Mouse (Mus musculus): ENCODE measurements around the gene Nomo1. TPM values are rescaled to one million over a fixed set of nuclear protein-coding genes. Genes with fewer than 3 reads are reported as not detected.

The Nomo1 gene
- polyA plus RNA-seq, 1 experiment from 2014 or later: 30.8 TPM

DNA sequence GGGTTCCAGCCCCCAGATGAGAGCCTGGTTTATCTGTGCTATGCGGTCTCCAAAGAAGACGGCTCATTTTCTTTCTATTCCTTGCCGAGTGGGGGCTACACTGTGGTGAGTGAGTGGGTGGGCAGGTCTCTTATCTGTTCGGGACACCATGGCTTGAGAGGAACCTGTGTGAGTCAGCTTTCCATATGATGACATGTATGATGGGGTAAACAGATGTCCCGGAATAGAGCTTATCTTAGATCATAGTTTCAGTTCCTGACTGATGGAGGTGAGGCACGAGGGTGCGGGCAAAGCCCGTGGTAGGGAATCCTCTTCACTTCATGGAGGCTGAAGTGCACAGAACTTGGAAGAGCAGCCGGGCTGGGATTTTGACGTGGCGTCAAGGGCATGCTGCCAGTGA, 12.4 kb downstream of the Nomo1 start:
- peaks cover 58% of the 10 kb centered on the region for H3K36me3 ChIP-seq
- 80% methylated on average over 11 of the region's 11 CpGs for WGBS
- H3K9me3 ChIP-seq (replicated peaks): no peaks in the 10 kb centered on the region
- H3K4me3 ChIP-seq: no peak overlapping the region
- H3K27ac ChIP-seq: no peak overlapping the region
- no peak overlapping the region for H3K4me2 ChIP-seq
- ATAC-seq (replicated peaks; ENCODE audit: insufficient number of reproducible peaks, insufficient read depth, low FRiP score, low read depth): no peak
- no peaks in the 10 kb centered on the region for H3K4me1 ChIP-seq (replicated peaks)
- no peaks in the 10 kb centered on the region for H3K27me3 ChIP-seq
- H3K9ac ChIP-seq: no peak overlapping the region

DNA sequence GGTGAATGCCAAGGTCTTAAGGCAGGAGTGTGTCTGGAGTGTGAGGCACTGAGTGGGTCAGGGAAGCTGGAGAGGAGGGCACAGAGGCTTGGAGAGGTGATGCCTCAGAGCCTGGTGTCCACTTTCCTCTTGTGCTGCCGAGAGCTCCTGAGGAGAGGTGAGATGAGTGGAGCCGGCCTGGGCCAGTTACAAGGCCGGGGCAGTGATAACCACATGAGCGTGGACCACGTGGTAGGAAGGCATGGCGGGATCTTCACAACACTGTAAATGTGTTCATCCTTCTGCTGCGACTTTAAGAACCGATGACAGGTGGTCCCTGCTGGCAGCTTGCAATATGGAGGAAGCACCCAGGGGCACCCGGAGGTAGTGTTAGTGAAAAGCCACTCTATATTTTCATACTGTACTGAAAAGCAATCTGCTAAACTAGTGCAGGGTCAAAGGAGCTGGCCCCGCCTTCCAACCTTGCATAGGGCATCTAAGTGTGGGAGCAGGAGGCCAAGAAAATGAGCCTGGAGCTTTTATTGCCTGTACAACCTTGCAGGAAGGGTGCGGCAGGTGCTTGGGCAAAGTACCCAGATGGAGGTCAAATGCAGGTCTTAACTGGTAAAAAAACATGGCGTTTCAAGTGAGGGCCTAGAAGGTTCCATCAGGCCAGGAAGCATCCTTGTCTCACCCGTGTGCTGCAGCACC, 14.5 kb downstream of the Nomo1 start:
- no peaks in the 10 kb centered on the region for H3K9me3 ChIP-seq (replicated peaks)
- WGBS: 86% methylated on average over 13 of the region's 13 CpGs
- no peak overlapping the region for H3K4me2 ChIP-seq
- ATAC-seq (replicated peaks; ENCODE audit: insufficient number of reproducible peaks, insufficient read depth, low FRiP score, low read depth): no peak
- no peaks in the 10 kb centered on the region for H3K27me3 ChIP-seq
- H3K9ac ChIP-seq: no peak overlapping the region
- peaks cover 49% of the 10 kb centered on the region for H3K36me3 ChIP-seq
- H3K4me3 ChIP-seq: no peak overlapping the region
- no peak overlapping the region for H3K27ac ChIP-seq
- no peaks in the 10 kb centered on the region for H3K4me1 ChIP-seq (replicated peaks)

DNA sequence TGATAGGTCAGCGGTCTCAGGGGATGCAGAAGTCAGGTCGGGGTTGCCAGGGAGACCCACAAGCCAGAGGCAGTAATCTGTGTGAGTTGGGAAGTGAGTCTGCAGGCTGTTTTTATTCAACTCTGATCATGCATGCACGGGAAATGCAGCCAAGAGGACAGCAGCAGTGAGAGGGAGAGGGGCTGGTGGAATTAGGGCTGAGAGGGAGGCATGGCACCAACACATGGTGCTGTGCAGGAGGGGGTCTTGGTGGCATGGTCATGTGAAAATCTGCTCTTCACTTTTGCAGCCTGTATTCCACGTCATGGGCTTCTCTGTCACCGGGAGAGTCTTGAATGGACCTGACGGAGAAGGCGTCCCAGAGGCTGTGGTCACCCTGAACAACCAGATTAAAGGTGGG, 16.5 kb downstream of the Nomo1 start:
- no peak for ATAC-seq (replicated peaks; ENCODE audit: insufficient number of reproducible peaks, insufficient read depth, low FRiP score, low read depth)
- Histone ChIP-seq H3K9ac (no peak overlapping the region), H3K27me3 (no peaks in the 10 kb centered on the region), H3K27ac (no peak overlapping the region), H3K4me2 (no peak overlapping the region), H3K36me3 (peaks cover 56% of the 10 kb centered on the region; the same call in 1 of the 2 replicates), H3K4me3 (no peak overlapping the region), H3K4me1 (replicated peaks) (no peaks in the 10 kb centered on the region), H3K9me3 (replicated peaks) (no peaks in the 10 kb centered on the region)
- WGBS: 91% methylated on average over 7 of the region's 7 CpGs

DNA sequence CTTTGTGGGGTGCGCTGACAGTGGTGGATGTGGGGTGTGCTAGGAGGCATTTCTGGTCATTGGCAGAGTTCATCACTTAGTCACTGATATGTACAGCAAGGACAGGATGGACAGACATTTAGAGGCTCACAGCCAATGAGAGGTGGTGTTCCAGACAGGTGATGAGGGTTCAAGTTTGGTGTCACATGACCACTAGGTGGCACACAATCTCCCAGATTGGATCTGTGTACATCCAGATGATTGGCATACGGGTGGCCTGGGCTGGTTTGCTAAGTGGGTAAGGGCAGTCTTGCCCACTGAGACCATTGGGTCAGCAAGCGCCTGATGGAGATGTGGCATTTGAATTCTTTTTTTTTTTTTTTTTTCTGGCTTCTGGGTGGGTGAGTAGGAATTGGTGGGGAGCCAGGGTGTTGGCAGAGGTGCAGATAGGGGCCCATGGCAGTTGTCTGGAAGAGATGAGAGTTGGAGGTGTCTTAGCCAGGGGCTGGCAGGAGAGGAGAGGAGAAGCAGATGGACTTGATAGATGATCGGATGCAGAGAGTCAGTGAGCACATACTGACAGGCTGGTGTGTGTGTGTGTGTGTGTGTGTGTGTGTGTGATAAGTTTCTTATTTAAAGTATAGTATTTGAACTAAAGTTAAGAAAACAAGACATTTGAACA, 18.8 kb downstream of the Nomo1 start:
- no peak overlapping the region for H3K4me3 ChIP-seq
- 86% methylated on average over 4 of the region's 4 CpGs for WGBS
- no peak overlapping the region for H3K4me2 ChIP-seq
- H3K4me1 ChIP-seq (replicated peaks): no peaks in the 10 kb centered on the region
- no peaks in the 10 kb centered on the region for H3K27me3 ChIP-seq
- no peak overlapping the region for H3K9ac ChIP-seq
- no peaks in the 10 kb centered on the region for H3K9me3 ChIP-seq (replicated peaks)
- H3K36me3 ChIP-seq: peaks cover 48% of the 10 kb centered on the region; the same call in 1 of the 2 replicates
- H3K27ac ChIP-seq: no peak overlapping the region
- ATAC-seq (replicated peaks; ENCODE audit: insufficient number of reproducible peaks, insufficient read depth, low FRiP score, low read depth): no peak

DNA sequence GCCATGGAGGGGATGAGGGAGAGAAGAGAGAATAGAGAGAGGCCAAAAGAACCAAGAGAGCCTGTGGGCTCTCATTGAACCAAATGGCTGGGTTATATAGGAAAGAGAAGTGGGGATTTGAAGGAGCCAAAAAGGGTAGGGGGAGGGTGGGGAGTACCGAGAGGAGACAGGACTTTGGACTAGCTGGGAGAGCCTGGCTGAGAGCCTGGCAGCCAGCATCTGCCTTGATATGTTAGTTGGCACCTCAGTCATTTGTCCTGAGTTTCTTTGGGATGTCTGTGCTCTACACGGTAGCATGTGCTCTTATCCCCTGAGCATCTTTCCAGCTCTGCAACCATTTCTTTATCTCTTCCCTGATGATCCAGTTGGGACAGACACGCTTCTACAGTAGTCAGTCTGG, 20.1 kb downstream of the Nomo1 start:
- H3K4me1 ChIP-seq (replicated peaks): no peaks in the 10 kb centered on the region
- H3K9ac ChIP-seq: no peak overlapping the region
- WGBS: 88% methylated on average over 3 of the region's 3 CpGs
- no peak overlapping the region for H3K4me2 ChIP-seq
- no peaks in the 10 kb centered on the region for H3K9me3 ChIP-seq (replicated peaks)
- H3K27ac ChIP-seq: no peak overlapping the region
- no peaks in the 10 kb centered on the region for H3K27me3 ChIP-seq
- ATAC-seq (replicated peaks; ENCODE audit: insufficient number of reproducible peaks, insufficient read depth, low FRiP score, low read depth): no peak
- H3K36me3 ChIP-seq: peaks cover 47% of the 10 kb centered on the region
- H3K4me3 ChIP-seq: no peak overlapping the region

DNA sequence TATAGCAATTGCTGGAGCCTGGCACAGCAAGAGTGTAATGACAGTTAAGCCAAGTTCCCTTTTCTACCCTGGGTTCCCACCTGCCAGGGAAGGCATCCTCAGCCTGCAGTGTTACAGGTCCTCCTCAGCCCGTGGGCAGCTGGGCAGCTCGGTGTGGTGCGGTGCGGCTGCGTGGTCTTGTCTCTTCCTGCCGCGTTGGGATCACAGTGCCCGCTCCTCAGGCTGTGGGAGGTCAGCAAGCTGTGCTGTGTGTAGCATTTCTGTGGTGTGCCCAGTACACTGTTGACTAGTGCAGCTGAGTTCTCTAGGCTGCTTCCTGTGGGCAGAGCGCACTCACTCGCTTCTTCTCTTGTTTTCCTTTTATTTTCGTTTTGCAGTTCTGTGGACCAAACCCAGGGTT, 25.4 kb downstream of the Nomo1 start:
- H3K9ac ChIP-seq: no peak overlapping the region
- no peaks in the 10 kb centered on the region for H3K27me3 ChIP-seq
- H3K36me3 ChIP-seq: peaks cover 48% of the 10 kb centered on the region
- ATAC-seq (replicated peaks; ENCODE audit: insufficient number of reproducible peaks, insufficient read depth, low FRiP score, low read depth): no peak
- WGBS: 82% methylated on average over 11 of the region's 11 CpGs
- H3K27ac ChIP-seq: no peak overlapping the region
- H3K4me3 ChIP-seq: no peak overlapping the region
- no peaks in the 10 kb centered on the region for H3K4me1 ChIP-seq (replicated peaks)
- H3K9me3 ChIP-seq (replicated peaks): no peaks in the 10 kb centered on the region
- no peak overlapping the region for H3K4me2 ChIP-seq

DNA sequence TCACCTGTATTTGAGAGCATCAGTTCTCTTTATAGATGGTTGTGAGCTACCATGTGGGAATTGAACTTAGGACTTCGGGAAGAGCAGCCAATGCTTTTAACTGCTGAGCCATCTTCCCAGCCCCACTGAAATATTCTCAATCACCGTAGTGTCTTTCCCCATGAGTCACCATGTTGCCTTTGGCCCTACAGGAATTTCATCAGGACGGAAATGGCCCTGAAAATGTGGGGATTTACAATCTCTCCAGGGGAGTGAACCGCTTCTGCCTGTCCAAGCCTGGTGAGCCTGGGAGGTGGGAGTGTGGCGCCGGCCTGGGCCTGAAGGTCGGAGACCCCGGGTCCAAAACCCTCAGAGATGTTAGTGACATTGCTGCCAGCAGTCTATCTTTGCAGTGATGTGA, 27.2 kb downstream of the Nomo1 start:
- no peaks in the 10 kb centered on the region for H3K27me3 ChIP-seq
- WGBS: 91% methylated on average over 8 of the region's 8 CpGs

DNA sequence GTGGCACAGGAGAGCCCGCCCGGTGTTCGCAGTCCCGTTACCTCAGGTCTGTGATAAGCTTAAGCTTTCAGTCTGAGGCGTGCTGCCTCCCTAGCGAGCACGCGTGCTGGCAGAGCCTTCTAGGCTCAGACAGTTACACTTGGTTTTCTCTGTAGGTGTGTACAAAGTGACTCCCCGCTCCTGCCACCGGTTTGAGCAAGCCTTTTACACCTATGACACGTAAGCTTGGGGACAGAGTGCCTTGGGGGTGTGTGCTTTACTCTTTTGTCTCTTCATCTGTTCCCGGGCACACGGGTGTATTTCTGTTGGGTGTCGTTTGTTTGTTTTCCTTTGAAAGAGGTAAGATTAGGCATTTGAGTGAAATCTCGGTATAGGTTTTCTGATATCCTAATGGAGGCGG, 28.1 kb downstream of the Nomo1 start:
- Histone ChIP-seq H3K4me3 (no peak overlapping the region), H3K9me3 (replicated peaks) (no peaks in the 10 kb centered on the region), H3K27me3 (no peaks in the 10 kb centered on the region), H3K9ac (no peak overlapping the region), H3K27ac (no peak overlapping the region), H3K4me1 (replicated peaks) (no peaks in the 10 kb centered on the region), H3K4me2 (no peak overlapping the region), H3K36me3 (peaks cover 42% of the 10 kb centered on the region)
- WGBS: 91% methylated on average over 16 of the region's 16 CpGs
- ATAC-seq (replicated peaks; ENCODE audit: insufficient number of reproducible peaks, insufficient read depth, low FRiP score, low read depth): no peak

More for the DNA sequence above, 27.2 kb downstream of the Nomo1 start:
- no peak for ATAC-seq (replicated peaks; ENCODE audit: insufficient number of reproducible peaks, insufficient read depth, low FRiP score, low read depth)
- H3K27ac ChIP-seq: no peak overlapping the region
- no peak overlapping the region for H3K4me3 ChIP-seq
- H3K36me3 ChIP-seq: peaks cover 43% of the 10 kb centered on the region
- no peaks in the 10 kb centered on the region for H3K4me1 ChIP-seq (replicated peaks)
- H3K9ac ChIP-seq: no peak overlapping the region
- no peak overlapping the region for H3K4me2 ChIP-seq
- H3K9me3 ChIP-seq (replicated peaks): no peaks in the 10 kb centered on the region

DNA sequence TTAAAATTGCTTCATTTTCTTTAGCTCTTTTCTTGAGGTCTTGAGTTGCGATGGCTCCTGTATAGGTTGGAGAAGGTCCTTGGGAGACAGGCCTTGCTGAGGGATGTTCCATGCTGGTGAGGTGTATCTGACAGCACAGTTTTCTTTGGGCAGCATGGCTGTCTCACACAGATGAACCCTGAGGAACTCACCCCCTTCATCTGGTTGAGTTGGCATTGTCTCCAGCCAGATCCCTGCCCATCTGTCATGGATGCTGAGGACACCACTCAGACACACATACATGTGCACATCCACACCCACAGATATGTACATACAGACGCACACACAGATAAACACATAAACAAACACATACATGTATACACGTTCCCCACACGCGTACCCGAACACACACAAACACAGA, 29.8 kb downstream of the Nomo1 start:
- no peak for ATAC-seq (replicated peaks; ENCODE audit: insufficient number of reproducible peaks, insufficient read depth, low FRiP score, low read depth)
- Histone ChIP-seq H3K27me3 (no peaks in the 10 kb centered on the region), H3K9ac (no peak overlapping the region), H3K9me3 (replicated peaks) (no peaks in the 10 kb centered on the region), H3K4me2 (no peak overlapping the region), H3K36me3 (peaks cover 44% of the 10 kb centered on the region), H3K4me1 (replicated peaks) (no peaks in the 10 kb centered on the region), H3K27ac (no peak overlapping the region), H3K4me3 (no peak overlapping the region)
- WGBS: 96% methylated on average over 6 of the region's 6 CpGs

DNA sequence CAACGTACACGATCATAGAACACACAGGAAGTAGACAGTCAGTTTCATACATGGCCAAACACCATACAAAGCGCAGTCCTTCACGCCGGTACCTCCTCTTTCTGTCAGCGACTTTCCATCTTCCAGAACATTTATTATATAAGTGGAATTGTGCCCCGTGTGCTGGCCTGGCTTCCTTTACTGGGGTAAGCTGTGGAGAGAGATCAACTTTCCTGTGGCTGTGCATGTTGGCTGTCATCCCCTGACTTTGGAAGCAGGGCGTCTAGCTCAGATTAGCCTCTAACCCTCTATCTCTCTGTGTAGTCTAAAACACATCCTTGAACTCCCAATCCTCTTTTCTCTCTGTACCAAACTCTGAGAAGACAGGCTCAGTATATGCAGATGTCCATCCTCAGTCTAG, 35.3 kb downstream of the Nomo1 start:
- Histone ChIP-seq H3K9me3 (replicated peaks) (no peaks in the 10 kb centered on the region), H3K27ac (no peak overlapping the region), H3K4me3 (no peak overlapping the region), H3K27me3 (no peaks in the 10 kb centered on the region), H3K36me3 (peaks cover 63% of the 10 kb centered on the region), H3K9ac (no peak overlapping the region), H3K4me2 (no peak overlapping the region), H3K4me1 (replicated peaks) (no peaks in the 10 kb centered on the region)
- no peak for ATAC-seq (replicated peaks; ENCODE audit: insufficient number of reproducible peaks, insufficient read depth, low FRiP score, low read depth)
- WGBS: 87% methylated on average over 8 of the region's 8 CpGs

DNA sequence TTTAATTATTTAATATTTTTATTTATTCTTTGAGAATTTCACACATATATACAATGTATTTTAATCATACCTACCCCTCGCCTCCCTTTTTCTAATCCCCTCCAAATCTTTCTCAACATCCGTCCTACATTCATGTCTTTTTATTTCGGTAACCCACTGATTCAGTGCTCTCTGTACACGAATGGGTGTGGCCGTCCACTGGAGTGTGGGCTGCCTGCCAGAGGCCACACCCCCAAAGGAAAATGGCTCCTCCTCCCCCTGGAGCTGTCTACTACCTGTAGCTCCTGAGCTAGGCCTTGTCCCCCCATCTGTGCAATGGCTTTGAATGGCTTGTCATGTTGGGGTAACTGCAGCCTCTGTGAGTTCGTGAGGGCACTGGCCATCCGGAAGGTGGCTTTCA, 43.3 kb downstream of the Nomo1 start:
- 88% methylated on average over 7 of the region's 7 CpGs for WGBS
- Histone ChIP-seq H3K27ac (no peak overlapping the region), H3K4me3 (no peak overlapping the region), H3K9ac (no peak overlapping the region), H3K4me1 (replicated peaks) (no peaks in the 10 kb centered on the region), H3K36me3 (peaks cover 73% of the 10 kb centered on the region), H3K9me3 (replicated peaks) (no peaks in the 10 kb centered on the region), H3K27me3 (no peaks in the 10 kb centered on the region), H3K4me2 (no peak overlapping the region)
- no peak for ATAC-seq (replicated peaks; ENCODE audit: insufficient number of reproducible peaks, insufficient read depth, low FRiP score, low read depth)

DNA sequence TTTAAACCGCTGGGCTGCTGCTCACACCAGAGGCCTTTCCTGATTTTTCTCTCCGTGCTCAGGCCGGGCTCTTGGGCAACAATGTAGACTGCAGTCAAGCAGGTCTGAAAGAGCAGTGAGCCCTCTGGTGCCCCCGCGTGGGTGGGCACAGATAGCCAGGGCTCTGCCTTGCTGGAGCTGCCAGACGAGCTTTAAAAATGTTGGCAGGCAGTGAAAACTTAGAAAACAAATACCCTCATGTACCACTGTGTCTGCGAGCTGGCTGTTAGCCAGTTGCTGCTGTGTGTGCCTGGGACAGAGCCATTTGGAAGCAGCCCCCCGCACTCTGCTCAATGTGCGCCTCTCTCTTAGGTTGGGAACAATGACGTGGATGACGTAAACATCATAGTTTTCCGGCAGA, 44.2 kb downstream of the Nomo1 start:
- Histone ChIP-seq H3K36me3 (peaks cover 72% of the 10 kb centered on the region), H3K9me3 (replicated peaks) (no peaks in the 10 kb centered on the region), H3K9ac (no peak overlapping the region), H3K27me3 (no peaks in the 10 kb centered on the region), H3K4me3 (no peak overlapping the region), H3K4me2 (no peak overlapping the region), H3K27ac (no peak overlapping the region), H3K4me1 (replicated peaks) (peaks cover 2% of the 10 kb centered on the region; the same call in 1 of the 2 replicates)
- ATAC-seq (replicated peaks; ENCODE audit: insufficient number of reproducible peaks, insufficient read depth, low FRiP score, low read depth): no peak
- 85% methylated on average over 12 of the region's 12 CpGs for WGBS
